Mouse (Mus musculus) liver, embryonic 14.5 days (tissue): ENCODE data around the gene Radil. TPM values are rescaled to one million over a fixed set of nuclear protein-coding genes. Genes with fewer than 3 reads are reported as not detected.

Source experiments
- ATAC-seq: fragments of 200-750 bp; cut with Nextera tagmentation; 2 replicates; pipeline ENCODE4 v1.8.0; 2017; ENCODE audit warnings: moderate number of reproducible peaks, mild to moderate bottlenecking, moderate library complexity; ENCODE audit not compliant: insufficient read depth
- DNase-seq, 3 experiments: peaks; one replicate each; pipeline ENCODE4 v3.0.0-alpha.2; 2012 to 2013; ENCODE audit warnings: low read depth in 3 of 3, low spot score in 3 of 3
- H3K27ac ChIP-seq: fragments of 300-500 bp; sonication (generic); 2 replicates; pipeline ENCODE4 v1.5.1; 2014; ENCODE audit warnings: moderate library complexity, mild to moderate bottlenecking, control low read depth, inconsistent platforms
- H3K27me3 ChIP-seq: fragments of 300-500 bp; sonication (generic); 2 replicates; pipeline ENCODE4 v1.6.1; 2014; ENCODE audit warnings: mild to moderate bottlenecking, low read length, moderate library complexity; ENCODE audit not compliant: control insufficient read depth, insufficient read depth
- H3K36me3 ChIP-seq: fragments of 300-500 bp; sonication (generic); replicated peaks from 2 replicates; pipeline ENCODE4 v1.6.1; 2014; ENCODE audit warnings: low read depth; ENCODE audit not compliant: control insufficient read depth, insufficient read depth
- H3K4me1 ChIP-seq, 2 experiments: fragments of 200-500 bp in 1 of 2; fragments of 300-500 bp in 1 of 2; sonication (generic) in 1 of 2; replicated peaks; 2 replicates each; pipeline ENCODE4 v1.6.1; 2012 to 2014; ENCODE audit warnings: antibody characterized with exemption in 1 of 2, inconsistent platforms in 1 of 2, low read length in 1 of 2; ENCODE audit not compliant: control insufficient read depth in 2 of 2, insufficient read depth in 2 of 2
- H3K4me2 ChIP-seq: fragments of 300-500 bp; sonication (generic); 2 replicates; pipeline ENCODE4 v1.6.1; 2014; ENCODE audit warnings: low read depth, mild to moderate bottlenecking, control low read depth, moderate library complexity
- H3K4me3 ChIP-seq, 2 experiments: fragments of 200-500 bp in 1 of 2; fragments of 300-500 bp in 1 of 2; sonication (generic) in 1 of 2; 2 replicates each; pipeline ENCODE4 v1.5.1; 2012 to 2014; ENCODE audit warnings: low read depth in 2 of 2, low read length in 2 of 2, mild to moderate bottlenecking in 2 of 2, control low read depth in 1 of 2, inconsistent platforms in 1 of 2, moderate library complexity in 1 of 2; ENCODE audit not compliant: insufficient read depth in 1 of 2
- H3K9ac ChIP-seq: fragments of 300-500 bp; sonication (generic); replicated peaks from 2 replicates; pipeline ENCODE4 v1.6.1; 2014; ENCODE audit warnings: mild to moderate bottlenecking, control low read depth, moderate library complexity
- H3K9me3 ChIP-seq: fragments of 300-500 bp; sonication (generic); 2 replicates; pipeline ENCODE4 v1.6.1; 2016; ENCODE audit warnings: low read length, mixed read lengths; ENCODE audit not compliant: control insufficient read depth
- CTCF ChIP-seq: IDR thresholded peaks from 2 replicates; pipeline ENCODE4 v1.5.1; 2016; ENCODE audit warnings: antibody characterized with exemption, low read depth, control low read depth
- EP300 ChIP-seq: IDR thresholded peaks from 2 replicates; pipeline ENCODE4 v1.6.1; 2016; ENCODE audit warnings: antibody characterized with exemption, low read depth
- WGBS: fragments of 180-500 bp; shearing (Covaris S2); extraction: QIAGEN DNeasy Blood & Tissue Kit; methylation state at CpG from one replicate; pipeline ENCODE4 v1.1.7; 2014; ENCODE audit not compliant: insufficient replicate concordance; 5-methylcytosine and 5-hydroxymethylcytosine counted together
- polyA plus RNA-seq, 2 experiments: library from polyadenylated mRNA; depleted of rRNA in 1 of 2; stranded (reverse) in 1 of 2; unstranded in 1 of 2; fragments of >200 nt; fragmentation: Nextera tagmentation in 1 of 2; extraction: Ambion mirVana in 1 of 2; gene quantifications; 2 replicates each; pipeline versions ENCODE4 v1.2.1 to v1.2.3; 2012 to 2014

Gene Radil
- polyA plus RNA-seq, 2 experiments = 0.03 to 0.05 TPM

DNA sequence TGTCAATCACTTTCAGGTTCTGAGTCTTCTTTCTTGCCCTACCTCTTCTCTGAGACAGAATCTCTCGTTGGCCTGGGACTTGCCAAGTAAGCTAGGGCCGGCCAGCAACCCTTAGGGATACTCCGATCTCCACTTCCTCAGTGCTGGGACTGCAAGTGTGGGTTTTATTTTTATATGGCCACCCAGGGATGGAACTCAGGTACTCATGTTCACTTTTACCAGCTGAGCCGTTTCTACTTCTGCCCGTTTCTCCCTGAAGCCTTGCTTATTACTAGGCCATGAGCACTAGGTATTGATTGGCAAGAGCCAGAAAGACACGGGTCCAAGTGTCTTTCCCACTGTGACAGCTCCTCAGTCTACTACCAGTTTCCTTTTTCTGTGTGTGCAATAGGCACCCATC is 87.9 kb downstream of the Radil start:
- Histone ChIP-seq H3K36me3 (no peaks in the 10 kb centered on the region; the same call in 1 of the 2 replicates), H3K4me2 (peak overlapping the region; percentile 76), H3K27ac (peak overlapping the region; percentile 64), H3K4me1 (peaks cover 7 to 13% of the 10 kb centered on the region in 2 experiments), H3K9me3 (no peaks in the 10 kb centered on the region), H3K9ac (peak overlapping the region; percentile 57), H3K27me3 (no peaks in the 10 kb centered on the region), H3K4me3 (peak overlapping the region; percentile 93 to 95; a peak in 3 of 4 replicates)
- DNase-seq (no peak), ATAC-seq (no peak)
- TF ChIP-seq EP300 (no peak), CTCF (no peak)
- WGBS = 82% methylated on average over 6 of the region's 6 CpGs

GRCm38 (mm10) chr5:142462641-142462948 is 88.3 kb downstream of the Radil start:
- H3K27ac ChIP-seq = no peak overlapping the region
- WGBS = 81% methylated on average over 2 of the region's 2 CpGs
- peaks cover 7 to 13% of the 10 kb centered on the region in 2 experiments for H3K4me1 ChIP-seq
- no peaks in the 10 kb centered on the region for H3K9me3 ChIP-seq
- H3K9ac ChIP-seq = no peak overlapping the region
- no peak overlapping the region for H3K4me2 ChIP-seq
- DNase-seq (no peak), ATAC-seq (no peak)
- no peaks in the 10 kb centered on the region for H3K27me3 ChIP-seq
- H3K4me3 ChIP-seq = no peak overlapping the region
- TF ChIP-seq CTCF = no peak
- TF ChIP-seq EP300 = no peak
- H3K36me3 ChIP-seq = no peaks in the 10 kb centered on the region

GRCm38 (mm10) chr5:142461942-142462640 is 88.8 kb downstream of the Radil start:
- Histone ChIP-seq H3K4me3 (no peak overlapping the region), H3K27me3 (no peaks in the 10 kb centered on the region), H3K4me2 (no peak overlapping the region), H3K9me3 (no peaks in the 10 kb centered on the region), H3K9ac (no peak overlapping the region), H3K27ac (no peak overlapping the region), H3K4me1 (peaks cover 7 to 13% of the 10 kb centered on the region in 2 experiments), H3K36me3 (no peaks in the 10 kb centered on the region)
- ATAC-seq = no peak
- no peak for DNase-seq
- TF ChIP-seq CTCF (no peak), EP300 (no peak)
- WGBS = 85% methylated on average over 7 of the region's 7 CpGs

GRCm38 (mm10) chr5:142459834-142460233 is 91.1 kb downstream of the Radil start:
- WGBS = 66% methylated on average over 5 of the region's 5 CpGs
- H3K27me3 ChIP-seq = no peaks in the 10 kb centered on the region
- H3K9ac ChIP-seq = no peak overlapping the region
- DNase-seq (no peak), ATAC-seq (no peak)
- H3K9me3 ChIP-seq = no peaks in the 10 kb centered on the region
- H3K27ac ChIP-seq = no peak overlapping the region
- H3K4me1 ChIP-seq = peaks cover 6 to 11% of the 10 kb centered on the region in 2 experiments
- no peaks in the 10 kb centered on the region; the same call in 1 of the 2 replicates for H3K36me3 ChIP-seq
- H3K4me3 ChIP-seq = no peak overlapping the region
- TF ChIP-seq CTCF (no peak), EP300 (no peak)
- H3K4me2 ChIP-seq = no peak overlapping the region

GRCm38 (mm10) chr5:142458791-142459557 is 91.9 kb downstream of the Radil start:
- ATAC-seq (no peak), DNase-seq (no peak)
- H3K4me1 ChIP-seq = peaks cover 3 to 6% of the 10 kb centered on the region in 2 experiments; a peak in 3 of 4 replicates
- H3K9me3 ChIP-seq = no peaks in the 10 kb centered on the region
- no peak overlapping the region for H3K9ac ChIP-seq
- no peak overlapping the region for H3K4me3 ChIP-seq
- H3K27ac ChIP-seq = no peak overlapping the region
- no peaks in the 10 kb centered on the region for H3K27me3 ChIP-seq
- no peaks in the 10 kb centered on the region; the same call in 1 of the 2 replicates for H3K36me3 ChIP-seq
- TF ChIP-seq EP300 (no peak), CTCF (no peak)
- 74% methylated on average over 17 of the region's 17 CpGs for WGBS
- no peak overlapping the region for H3K4me2 ChIP-seq
